Mouse (Mus musculus) erythroblast, embryonic 14.5 days (primary cell): ENCODE data around the gene Olfr1223.

Experiments used
- GATA1 ChIP-seq: IDR thresholded peaks from 2 replicates; pipeline ENCODE4 v1.6.1; 2012; ENCODE audit warnings: low read length, inconsistent platforms, mixed read lengths
- TAL1 ChIP-seq: IDR thresholded peaks from 3 replicates; pipeline ENCODE4 v1.6.1; 2012; ENCODE audit warnings: low read length, inconsistent platforms, mixed read lengths

DNA sequence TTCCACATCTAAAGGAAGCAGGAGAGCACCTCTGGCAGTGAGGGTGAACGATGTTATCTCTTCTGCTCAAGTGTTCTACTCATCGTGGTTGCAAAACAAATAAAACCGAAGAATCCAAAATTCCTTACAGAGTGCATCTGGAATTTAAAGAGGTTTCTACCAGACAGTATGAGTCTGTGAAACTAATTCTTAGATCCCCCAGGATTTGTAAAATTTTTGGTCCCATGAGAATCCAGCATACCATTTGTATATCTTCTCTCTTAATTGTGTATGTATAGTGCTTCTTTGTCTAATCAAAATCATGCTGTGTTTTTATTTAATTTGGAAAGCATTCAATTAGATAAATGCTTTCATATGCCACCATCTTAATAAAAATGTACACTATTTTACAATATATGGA is 18.4 kb downstream of the Olfr1223 start, which contains the start of gene Olfr1222:
- TF ChIP-seq TAL1 (no peak), GATA1 (no peak)
